Mouse (Mus musculus): Measurements from ENCODE around the gene Arhgap22. TPM values are rescaled to one million over a fixed set of nuclear protein-coding genes. Genes with fewer than 3 reads are reported as not detected.

The Arhgap22 gene
- polyA plus RNA-seq, 1 experiment from 2014 or later = 3.8 TPM

DNA sequence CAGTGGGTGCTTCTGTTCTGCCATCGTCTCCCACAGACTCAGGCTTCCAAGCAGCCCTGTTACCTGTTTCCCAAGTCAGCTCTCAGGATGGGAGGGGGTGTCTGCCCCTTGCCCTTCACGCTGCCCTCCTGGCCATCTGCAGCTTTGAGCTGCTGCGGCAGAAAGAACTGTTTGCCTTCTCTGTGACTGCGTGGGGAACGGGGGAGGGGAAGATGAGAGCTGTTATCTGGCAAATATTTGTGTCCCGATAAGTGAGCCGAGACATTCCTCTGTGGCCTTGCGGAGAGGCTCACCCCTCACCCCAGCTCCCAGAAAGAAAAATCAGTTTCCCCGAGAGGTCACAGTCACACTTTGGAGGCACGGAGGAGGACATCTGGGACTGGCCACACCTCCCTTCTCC, 149.0 kb downstream of the Arhgap22 start:
- 14% methylated on average over 10 of the region's 10 CpGs for WGBS
- Histone ChIP-seq H3K9me3 (replicated peaks; ENCODE audit: low read length) (no peaks in the 10 kb centered on the region), H3K4me3 (replicated peaks; ENCODE audit: low read depth, low read length) (no peak overlapping the region), H3K27ac (no peak overlapping the region), H3K4me2 (ENCODE audit: low read length) (no peak overlapping the region), H3K27me3 (ENCODE audit: insufficient read depth, low read length) (no peaks in the 10 kb centered on the region), H3K9ac (ENCODE audit: low read depth, low read length) (no peak overlapping the region), H3K4me1 (replicated peaks; ENCODE audit: insufficient read depth, low read length) (no peaks in the 10 kb centered on the region), H3K36me3 (ENCODE audit: insufficient read depth, low read length) (no peaks in the 10 kb centered on the region)
- DNase-seq (ENCODE audit: low spot score) (no peak), ATAC-seq (replicated peaks; ENCODE audit: low FRiP score, low read depth) (no peak)
- TF ChIP-seq CTCF (IDR thresholded peaks at IDR 0.05; ENCODE audit: low read depth) = no peak

DNA sequence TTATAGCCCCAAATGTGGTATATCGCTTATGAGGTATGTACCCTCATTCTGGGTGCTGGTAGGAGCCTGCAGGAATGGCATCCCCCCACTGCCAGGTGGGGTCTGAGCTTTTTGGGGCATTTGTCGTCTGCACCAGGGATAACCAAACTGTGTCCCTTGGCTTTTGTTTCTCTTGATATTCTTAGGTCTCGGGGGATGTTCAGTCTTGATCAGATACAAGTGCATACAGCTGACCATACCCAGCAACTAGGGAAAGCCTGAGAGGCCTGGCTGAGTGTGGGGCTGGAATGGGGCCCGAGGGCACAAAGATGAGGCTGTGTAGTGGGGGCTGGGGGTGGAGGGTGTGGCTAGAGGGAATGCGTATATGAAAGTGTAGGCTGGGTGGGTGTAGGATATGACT, 149.8 kb downstream of the Arhgap22 start:
- no peak overlapping the region for H3K4me3 ChIP-seq (replicated peaks; ENCODE audit: low read depth, low read length)
- WGBS = 83% methylated on average over 5 of the region's 5 CpGs

DNA sequence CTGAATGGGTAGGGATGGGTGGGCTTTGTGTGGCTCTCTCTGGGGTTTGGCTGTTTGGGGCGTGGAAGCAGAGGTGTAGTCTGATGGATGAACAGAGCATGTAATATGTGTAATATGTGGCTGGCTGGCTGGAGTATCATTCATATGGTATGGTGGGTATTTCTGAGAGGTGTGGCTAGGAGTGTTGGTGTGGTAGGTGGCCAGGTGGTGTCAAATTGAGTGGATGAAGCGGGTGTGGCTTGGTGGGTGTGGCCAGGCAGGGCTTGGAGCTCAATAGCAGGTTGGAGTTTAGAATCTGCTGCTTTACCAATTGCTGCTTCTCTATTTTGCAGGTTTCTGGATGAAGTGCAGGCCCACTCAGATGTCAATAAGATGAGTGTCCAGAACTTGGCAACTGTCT, 150.2 kb downstream of the Arhgap22 start:
- no peak for DNase-seq (ENCODE audit: low spot score)
- Histone ChIP-seq H3K36me3 (ENCODE audit: insufficient read depth, low read length) (no peaks in the 10 kb centered on the region), H3K9ac (ENCODE audit: low read depth, low read length) (no peak overlapping the region), H3K27ac (no peak overlapping the region), H3K4me1 (replicated peaks; ENCODE audit: insufficient read depth, low read length) (no peaks in the 10 kb centered on the region), H3K4me2 (ENCODE audit: low read length) (no peak overlapping the region), H3K4me3 (replicated peaks; ENCODE audit: low read depth, low read length) (no peak overlapping the region), H3K9me3 (replicated peaks; ENCODE audit: low read length) (no peaks in the 10 kb centered on the region), H3K27me3 (ENCODE audit: insufficient read depth, low read length) (no peaks in the 10 kb centered on the region)
- 98% methylated on average over 2 of the region's 2 CpGs for WGBS
- no peak for TF ChIP-seq CTCF (IDR thresholded peaks at IDR 0.05; ENCODE audit: low read depth)
- ATAC-seq (replicated peaks; ENCODE audit: low FRiP score, low read depth) = no peak

More for the DNA sequence above, 149.8 kb downstream of the Arhgap22 start:
- Histone ChIP-seq H3K27me3 (ENCODE audit: insufficient read depth, low read length) (no peaks in the 10 kb centered on the region), H3K9me3 (replicated peaks; ENCODE audit: low read length) (no peaks in the 10 kb centered on the region), H3K27ac (no peak overlapping the region), H3K36me3 (ENCODE audit: insufficient read depth, low read length) (no peaks in the 10 kb centered on the region), H3K9ac (ENCODE audit: low read depth, low read length) (no peak overlapping the region), H3K4me1 (replicated peaks; ENCODE audit: insufficient read depth, low read length) (no peaks in the 10 kb centered on the region), H3K4me2 (ENCODE audit: low read length) (no peak overlapping the region)
- ATAC-seq (replicated peaks; ENCODE audit: low FRiP score, low read depth) = no peak
- no peak for DNase-seq (ENCODE audit: low spot score)
- no peak for TF ChIP-seq CTCF (IDR thresholded peaks at IDR 0.05; ENCODE audit: low read depth)

DNA sequence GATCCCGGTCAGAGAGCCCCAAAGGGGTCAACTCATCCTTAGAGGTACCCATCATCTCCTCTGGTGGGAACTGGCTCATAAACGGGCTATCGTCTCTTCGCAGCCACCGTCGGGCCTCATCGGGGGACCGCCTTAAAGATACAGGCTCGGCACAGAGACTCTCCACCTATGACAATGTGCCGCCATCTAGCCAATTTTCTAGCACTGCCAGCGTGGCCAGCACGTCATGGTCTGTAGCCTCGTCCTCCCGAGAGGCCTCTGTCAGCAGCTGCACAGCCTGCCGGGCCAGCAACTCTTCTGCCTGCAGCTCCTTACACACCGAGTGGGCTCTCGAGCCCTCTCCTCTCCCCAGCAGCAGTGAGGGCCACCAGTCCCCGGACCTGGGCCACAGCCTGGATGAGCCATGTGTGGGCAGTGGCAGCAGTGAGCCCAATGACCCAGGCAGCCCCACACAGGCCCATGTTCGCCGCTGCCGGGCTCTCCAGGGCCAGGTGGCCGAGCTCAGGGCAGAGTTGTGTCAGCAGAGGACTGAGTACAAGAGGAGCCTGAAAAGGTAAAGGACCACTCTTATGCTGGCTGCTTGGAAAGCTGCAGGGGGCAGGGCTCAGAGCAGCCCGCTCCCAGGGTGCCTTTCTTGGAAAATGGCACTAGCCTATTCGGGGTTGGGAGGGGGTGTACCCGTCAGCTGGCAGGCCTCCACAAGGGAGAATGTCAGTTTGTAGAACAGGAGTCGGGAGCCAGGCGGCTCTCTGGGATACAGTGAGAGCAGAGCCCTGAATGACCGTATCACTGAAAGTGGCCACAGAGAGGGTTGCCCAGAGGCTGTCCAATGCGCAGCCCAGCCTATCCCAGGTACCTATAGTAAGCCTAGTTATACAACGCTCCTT, 153.3 kb downstream of the Arhgap22 start:
- Histone ChIP-seq H3K4me3 (replicated peaks; ENCODE audit: low read depth, low read length) (no peak overlapping the region), H3K9ac (ENCODE audit: low read depth, low read length) (no peak overlapping the region), H3K4me2 (ENCODE audit: low read length) (no peak overlapping the region), H3K4me1 (replicated peaks; ENCODE audit: insufficient read depth, low read length) (no peaks in the 10 kb centered on the region), H3K36me3 (ENCODE audit: insufficient read depth, low read length) (no peaks in the 10 kb centered on the region), H3K27ac (no peak overlapping the region), H3K9me3 (replicated peaks; ENCODE audit: low read length) (no peaks in the 10 kb centered on the region), H3K27me3 (ENCODE audit: insufficient read depth, low read length) (no peaks in the 10 kb centered on the region)
- TF ChIP-seq CTCF (IDR thresholded peaks at IDR 0.05; ENCODE audit: low read depth) = no peak
- WGBS = 57% methylated on average over 30 of the region's 30 CpGs
- no peak for DNase-seq (ENCODE audit: low spot score)
- no peak for ATAC-seq (replicated peaks; ENCODE audit: low FRiP score, low read depth)

DNA sequence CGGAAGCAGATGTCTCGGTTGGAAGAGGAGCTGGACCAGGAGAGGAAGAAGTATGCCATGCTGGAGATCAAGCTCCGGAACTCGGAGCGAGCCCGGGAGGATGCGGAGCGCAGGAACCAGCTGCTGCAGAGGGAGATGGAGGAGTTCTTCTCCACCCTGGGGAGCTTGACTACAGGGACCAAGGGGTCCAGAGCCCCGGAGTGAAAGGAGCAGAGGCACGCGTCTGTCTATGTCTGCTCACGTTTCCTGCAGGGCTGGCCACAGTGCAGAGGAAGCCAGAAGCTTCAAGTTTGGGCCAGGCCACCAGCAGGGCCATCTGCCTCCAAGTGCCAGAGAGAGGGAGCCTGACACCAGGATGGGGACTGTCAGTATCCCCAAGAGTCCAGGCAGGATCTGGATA, 155.5 kb downstream of the Arhgap22 start:
- no peak for ATAC-seq (replicated peaks; ENCODE audit: low FRiP score, low read depth)

DNA sequence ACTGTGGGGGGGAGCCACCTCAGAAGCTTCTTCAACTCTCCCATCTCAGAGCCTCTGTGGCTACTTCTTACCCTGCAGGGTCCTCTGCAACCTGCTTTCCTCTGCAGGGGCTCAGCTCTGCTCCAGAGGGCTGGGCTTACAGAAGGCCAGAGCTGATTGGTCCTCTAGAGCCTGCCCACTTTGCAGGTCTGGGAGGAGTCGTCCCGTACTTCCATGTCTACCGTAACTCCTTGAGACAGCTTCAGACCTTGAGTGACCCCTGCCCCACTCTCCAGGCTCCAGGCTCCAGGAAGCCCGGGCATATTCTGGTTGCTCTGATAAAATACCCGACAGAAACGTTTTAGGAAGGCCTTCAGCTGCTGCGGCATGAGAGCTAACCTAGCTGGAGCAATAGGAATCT, 156.2 kb downstream of the Arhgap22 start:
- Histone ChIP-seq H3K9ac (ENCODE audit: low read depth, low read length) (no peak overlapping the region), H3K36me3 (ENCODE audit: insufficient read depth, low read length) (no peaks in the 10 kb centered on the region), H3K4me1 (replicated peaks; ENCODE audit: insufficient read depth, low read length) (no peaks in the 10 kb centered on the region), H3K27ac (no peak overlapping the region), H3K9me3 (replicated peaks; ENCODE audit: low read length) (no peaks in the 10 kb centered on the region), H3K4me3 (replicated peaks; ENCODE audit: low read depth, low read length) (no peak overlapping the region), H3K27me3 (ENCODE audit: insufficient read depth, low read length) (no peaks in the 10 kb centered on the region), H3K4me2 (ENCODE audit: low read length) (peak overlapping the region; percentile 41)
- WGBS = 9% methylated on average over 7 of the region's 7 CpGs
- DNase-seq (ENCODE audit: low spot score) (no peak), ATAC-seq (replicated peaks; ENCODE audit: low FRiP score, low read depth) (peak; percentile 63)
- no peak for TF ChIP-seq CTCF (IDR thresholded peaks at IDR 0.05; ENCODE audit: low read depth)

More for the DNA sequence above, 155.5 kb downstream of the Arhgap22 start:
- no peak for DNase-seq (ENCODE audit: low spot score)
- 79% methylated on average over 12 of the region's 12 CpGs for WGBS
- H3K4me2 ChIP-seq (ENCODE audit: low read length) = no peak overlapping the region
- no peak overlapping the region for H3K9ac ChIP-seq (ENCODE audit: low read depth, low read length)
- H3K4me1 ChIP-seq (replicated peaks; ENCODE audit: insufficient read depth, low read length) = no peaks in the 10 kb centered on the region
- H3K4me3 ChIP-seq (replicated peaks; ENCODE audit: low read depth, low read length) = no peak overlapping the region
- no peaks in the 10 kb centered on the region for H3K36me3 ChIP-seq (ENCODE audit: insufficient read depth, low read length)
- H3K27me3 ChIP-seq (ENCODE audit: insufficient read depth, low read length) = no peaks in the 10 kb centered on the region
- no peaks in the 10 kb centered on the region for H3K9me3 ChIP-seq (replicated peaks; ENCODE audit: low read length)
- H3K27ac ChIP-seq = no peak overlapping the region
- no peak for TF ChIP-seq CTCF (IDR thresholded peaks at IDR 0.05; ENCODE audit: low read depth)
